Mouse (Mus musculus) liver, adult 2 months (tissue): ENCODE measurements around the gene Stk31. TPM values are rescaled to one million over a fixed set of nuclear protein-coding genes. Genes with fewer than 3 reads are reported as not detected.

ENCODE experiments used
- DNase-seq: peaks from one replicate; pipeline ENCODE4 v3.0.0-alpha.2; 2011; ENCODE audit warnings: low read depth, low spot score; ENCODE audit errors: extremely low read depth
- H3K27ac ChIP-seq: fragments of 200-500 bp; replicated peaks from 2 replicates; pipeline ENCODE4 v1.5.1; 2012; ENCODE audit warnings: low read depth, mild to moderate bottlenecking, control low read depth, inconsistent platforms, low read length; ENCODE audit not compliant: insufficient read depth
- H3K27me3 ChIP-seq: fragments of 200-500 bp; 2 replicates; pipeline ENCODE4 v1.6.1; 2012; ENCODE audit warnings: mild to moderate bottlenecking, moderate library complexity, low read length, inconsistent platforms; ENCODE audit not compliant: control insufficient read depth, insufficient read depth
- H3K36me3 ChIP-seq: fragments of 200-500 bp; 2 replicates; pipeline ENCODE4 v1.6.1; 2012; ENCODE audit warnings: low read length, inconsistent platforms; ENCODE audit not compliant: control insufficient read depth, insufficient read depth
- H3K4me1 ChIP-seq: fragments of 200-500 bp; 2 replicates; pipeline ENCODE4 v1.6.1; 2011; ENCODE audit warnings: low read length; ENCODE audit not compliant: control insufficient read depth, insufficient read depth
- H3K4me3 ChIP-seq: fragments of 200-500 bp; 2 replicates; pipeline ENCODE4 v1.5.1; 2011; ENCODE audit warnings: low read depth, mild to moderate bottlenecking, control low read depth, low read length, moderate library complexity; ENCODE audit not compliant: insufficient read depth
- H3K79me2 ChIP-seq: fragments of 200-500 bp; 2 replicates; pipeline ENCODE4 v1.6.1; 2012; ENCODE audit warnings: inconsistent platforms, mild to moderate bottlenecking, low read length, moderate library complexity; ENCODE audit not compliant: control insufficient read depth, insufficient read depth
- H3K9ac ChIP-seq: fragments of 200-500 bp; 2 replicates; pipeline ENCODE4 v1.6.1; 2012; ENCODE audit warnings: low read depth, mild to moderate bottlenecking, control low read depth, inconsistent platforms, low read length
- CTCF ChIP-seq: fragments of 200-500 bp; IDR thresholded peaks from 2 replicates; pipeline ENCODE4 v1.5.1; 2011; ENCODE audit warnings: low read depth, low read length, control low read depth
- POLR2A ChIP-seq: fragments of 200-500 bp; IDR thresholded peaks from 2 replicates; pipeline ENCODE4 v1.6.1; 2011; ENCODE audit warnings: low read length, control low read depth; ENCODE audit not compliant: insufficient read depth; ENCODE audit errors: extremely low read depth
- WGBS: fragments of 180-500 bp; shearing (Covaris S2); methylation state at CpG from one replicate; pipeline ENCODE4 v1.1.7; 2018; 5-methylcytosine and 5-hydroxymethylcytosine counted together
- polyA plus RNA-seq: library from polyadenylated mRNA; depleted of rRNA; stranded (reverse); fragments of >200 nt; gene quantifications from 2 replicates; pipeline ENCODE4 v1.2.3, GENCODE M21; 2012; rRNA removed
- total RNA-seq: library from RNA; depleted of rRNA; stranded (reverse); fragments of >200 nt; gene quantifications from 2 replicates; pipeline ENCODE4 v1.2.3, GENCODE M21; 2014; rRNA removed

The Stk31 gene
- total and polyA plus RNA-seq, 2 experiments = not detected

DNA sequence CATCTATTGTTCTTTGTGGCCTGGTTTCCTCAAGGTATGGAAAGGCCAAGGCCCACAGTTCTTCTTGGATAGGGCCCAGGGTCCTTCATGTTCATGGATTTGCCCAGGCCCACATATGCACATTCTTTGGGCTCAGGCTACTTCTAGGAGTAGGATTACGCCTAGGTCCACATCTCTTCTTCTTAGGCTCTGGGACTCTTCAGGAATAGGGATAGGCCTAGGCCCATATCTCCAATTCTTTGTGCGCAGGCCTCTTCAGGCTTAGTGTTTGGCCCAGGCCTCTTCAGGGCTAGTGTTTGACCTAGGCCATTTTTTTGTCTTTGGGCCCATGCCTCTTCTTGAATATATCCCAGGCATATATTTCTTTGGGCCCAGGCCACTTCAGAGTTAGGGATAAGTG lies 87.8 kb downstream of the Stk31 start:
- 96% methylated on average over 2 of the region's 2 CpGs for WGBS
- H3K27ac ChIP-seq = no peak overlapping the region
- DNase-seq = no peak

DNA sequence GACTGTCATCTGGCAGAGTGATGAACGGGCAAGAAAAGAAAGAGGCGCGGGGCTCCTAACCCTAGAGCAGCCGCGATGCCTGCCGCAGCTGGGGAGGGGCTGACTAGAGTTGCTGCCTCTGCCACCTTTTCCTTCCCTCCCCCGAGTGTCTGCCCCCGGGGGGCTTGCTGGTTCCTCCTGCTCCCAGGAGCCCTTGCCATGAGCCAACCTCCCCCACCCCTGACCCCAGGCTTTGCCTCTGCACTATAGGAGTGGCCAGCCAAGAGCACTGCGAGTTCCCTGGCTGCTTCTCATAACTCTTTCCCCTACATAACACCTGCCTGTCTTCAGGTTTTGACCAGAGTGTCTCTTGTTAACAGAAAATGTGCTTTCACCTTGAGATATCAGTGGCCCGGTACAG lies 96.1 kb downstream of the Stk31 start:
- no peaks in the 10 kb centered on the region for H3K79me2 ChIP-seq
- H3K36me3 ChIP-seq = no peaks in the 10 kb centered on the region
- H3K4me1 ChIP-seq = no peaks in the 10 kb centered on the region
- no peaks in the 10 kb centered on the region for H3K27me3 ChIP-seq
- no peak overlapping the region for H3K9ac ChIP-seq
- no peak overlapping the region for H3K27ac ChIP-seq
- no peak overlapping the region for H3K4me3 ChIP-seq
- 86% methylated on average over 10 of the region's 10 CpGs for WGBS
- no peak for TF ChIP-seq CTCF
- TF ChIP-seq POLR2A = no peak
- DNase-seq = no peak

More for the DNA sequence above, 87.8 kb downstream of the Stk31 start:
- Histone ChIP-seq H3K36me3 (no peaks in the 10 kb centered on the region), H3K4me1 (no peaks in the 10 kb centered on the region), H3K79me2 (no peaks in the 10 kb centered on the region), H3K9ac (no peak overlapping the region), H3K27me3 (no peaks in the 10 kb centered on the region), H3K4me3 (no peak overlapping the region)
- no peak for TF ChIP-seq POLR2A
- TF ChIP-seq CTCF = no peak

- no peaks in the 10 kb centered on the region for H3K27me3 ChIP-seq
- TF ChIP-seq CTCF (peak; percentile 94), POLR2A (no peak)
- H3K4me3 ChIP-seq = no peak overlapping the region
- peak; percentile 37 for DNase-seq
- no peaks in the 10 kb centered on the region for H3K79me2 ChIP-seq
- no peak overlapping the region for H3K27ac ChIP-seq
- WGBS = 2% methylated on average over 6 of the region's 6 CpGs
- H3K36me3 ChIP-seq = no peaks in the 10 kb centered on the region
- no peaks in the 10 kb centered on the region for H3K4me1 ChIP-seq
- no peak overlapping the region for H3K9ac ChIP-seq
Observed at GRCm38 (mm10) chr6:49519053-49519452, 123.6 kb downstream of the Stk31 start.

Other genes starting within 250 kb of the Stk31 start
- gene Igf2bp3, start 180.6 kb upstream of the Stk31 start, total RNA-seq = 0.27 and 0.46 TPM in 2 replicates
- 0.05 and 0.21 TPM in 2 replicates for gene Igf2bp3, start 180.6 kb upstream of the Stk31 start, polyA plus RNA-seq
- gene Tra2a, start 131.6 kb upstream of the Stk31 start, total RNA-seq = 19.3 and 20.5 TPM in 2 replicates
- 7.8 and 9.8 TPM in 2 replicates for gene Tra2a, start 131.6 kb upstream of the Stk31 start, polyA plus RNA-seq
- gene Ccdc126, start 76.3 kb upstream of the Stk31 start, total RNA-seq = 1.2 and 1.8 TPM in 2 replicates
- gene Ccdc126, start 76.3 kb upstream of the Stk31 start, polyA plus RNA-seq = 0.84 and 0.87 TPM in 2 replicates
- gene Fam221a, start 27.9 kb upstream of the Stk31 start, total RNA-seq = 0.67 and 0.83 TPM in 2 replicates
- gene Fam221a, start 27.9 kb upstream of the Stk31 start, polyA plus RNA-seq = 0.14 and 0.17 TPM in 2 replicates